Mouse (Mus musculus) Patski (cell line): ENCODE data around the gene Fam114a1. TPM values are rescaled to one million over a fixed set of nuclear protein-coding genes. Genes with fewer than 3 reads are reported as not detected.

ENCODE experiments used
- ATAC-seq: fragments of 100-300 bp; one replicate; pipeline ENCODE4 v1.8.0; 2021
- CTCF ChIA-PET: fragments of 350-600 bp; sonication (Branson Sonifier 250); formaldehyde crosslinking; loops from one replicate; lab custom pipeline; 2022; ENCODE audit warnings: inconsistent platforms; lab: Charles Lee
- POLR2A ChIA-PET: fragments of 350-600 bp; sonication (Branson Sonifier 250); formaldehyde crosslinking; loops from one replicate; lab custom pipeline; 2022; ENCODE audit warnings: antibody characterized with exemption, inconsistent platforms; lab: Charles Lee
- DNase-seq: peaks from one replicate; pipeline ENCODE4 v3.0.0-alpha.2; 2011; ENCODE audit warnings: low read depth, low spot score
- H3K27me3 ChIP-seq: fragments of 371-371 bp; one replicate; pipeline ENCODE4 v1.5.1; 2021
- CTCF ChIP-seq: fragments of 100-300 bp; IDR thresholded peaks from one replicate; pipeline ENCODE4 v1.5.1; 2021
- in situ Hi-C: fragments of 300-500 bp; cut with MboI; formaldehyde crosslinking; loops from 3 replicates; pipeline ENCODE4 v1.11.1; 2018; ENCODE audit warnings: low pct_unique_long_range_greater_than_20kb, mixed read lengths
- polyA plus RNA-seq: library from polyadenylated mRNA; unstranded; gene quantifications from one replicate; pipeline ENCODE4 v1.2.3, GENCODE M21; 2021

The Fam114a1 gene
- polyA plus RNA-seq, 1 experiment from 2014 or later, result 29.7 TPM

DNA sequence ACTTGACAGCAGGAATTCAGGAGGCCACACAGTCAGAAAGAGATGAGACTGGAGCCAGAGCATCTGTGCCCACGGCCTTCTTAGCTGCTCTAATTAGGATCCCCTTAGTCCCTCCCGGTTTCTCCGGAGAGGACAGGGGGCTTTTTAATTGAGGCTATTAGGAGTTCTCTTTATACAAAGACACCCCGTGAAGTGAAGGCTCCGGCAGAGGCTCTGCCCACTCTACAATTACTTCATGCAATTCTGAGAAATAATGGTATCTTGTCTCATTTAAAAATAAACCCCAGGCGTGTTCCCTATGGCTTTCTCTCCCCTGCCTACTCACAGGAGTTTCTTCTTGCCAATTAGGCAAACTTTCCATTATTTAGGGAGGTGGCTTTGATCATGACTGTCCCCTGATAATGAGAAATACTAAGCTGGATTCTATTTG, 101.8 kb downstream of the Fam114a1 start:
- no peak for ATAC-seq
- TF ChIP-seq CTCF, result no peak
- no peaks in the 10 kb centered on the region for H3K27me3 ChIP-seq
- CTCF ChIA-PET, result interaction anchor here (1.1 to 1.3 kb wide), 2 partner anchors 10 to 95 kb away, joined by 3 read pairs; no protein-coding TSS in a partner anchor
- no peak for DNase-seq
- in situ Hi-C loops, result no loop called here
- POLR2A ChIA-PET, result interaction anchor here (0.7 kb wide), 1 partner anchor 1665 kb away, joined by 3 read pairs; no protein-coding TSS in a partner anchor

- DNase-seq, result no peak
- no peak for TF ChIP-seq CTCF
- no peaks in the 10 kb centered on the region for H3K27me3 ChIP-seq
- ChIA-PET POLR2A (no interaction called here), CTCF (interaction anchor here (1.5 kb wide), 1 partner anchor 8 kb away, joined by 4 read pairs; no protein-coding TSS in a partner anchor)
- no peak for ATAC-seq
- in situ Hi-C loops, result no loop called here
These were observed 103.4 kb downstream of the Fam114a1 start for GRCm38 (mm10) chr5:65073247-65073646.

GRCm38 (mm10) chr5:65074693-65075092, 104.8 kb downstream of the Fam114a1 start:
- ChIA-PET CTCF (interaction anchor here (1.2 to 2.2 kb wide), 4 partner anchors 9 to 19 kb away, joined by 3 to 13 read pairs (median 4); no protein-coding TSS in a partner anchor), POLR2A (interaction anchor here (0.5 to 0.7 kb wide), 2 partner anchors 18 to 48 kb away, joined by 3 to 5 read pairs; no protein-coding TSS in a partner anchor)
- in situ Hi-C loops, result no loop called here
- no peak for TF ChIP-seq CTCF
- DNase-seq (no peak), ATAC-seq (no peak)
- H3K27me3 ChIP-seq, result no peaks in the 10 kb centered on the region

DNA sequence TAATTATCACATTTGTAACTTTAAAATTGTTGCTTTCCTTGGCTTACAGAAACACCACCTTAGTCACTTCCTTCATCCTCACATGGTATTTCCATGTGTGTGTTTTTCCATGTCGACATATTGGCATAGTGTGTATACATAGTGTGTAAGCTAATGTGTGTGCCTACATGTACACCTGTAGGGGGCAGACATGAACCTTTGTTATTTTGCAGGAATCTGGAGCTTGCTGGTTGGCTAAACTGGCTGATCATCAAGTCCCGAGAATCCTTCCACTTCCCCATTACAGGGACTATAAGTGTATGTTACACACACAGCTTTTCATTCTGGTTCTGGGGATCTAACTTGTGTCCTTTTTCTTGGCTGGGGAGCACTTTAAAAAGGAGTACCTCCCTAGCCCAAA, 106.2 kb downstream of the Fam114a1 start:
- ChIA-PET POLR2A (no interaction called here), CTCF (interaction anchor here (0.8 to 2.2 kb wide), 5 partner anchors 11 to 137 kb away, joined by 3 to 13 read pairs (median 6); no protein-coding TSS in a partner anchor)
- no peaks in the 10 kb centered on the region for H3K27me3 ChIP-seq
- DNase-seq, result no peak
- in situ Hi-C loops, result no loop called here
- TF ChIP-seq CTCF, result peak; percentile 42
- no peak for ATAC-seq

- POLR2A ChIA-PET, result no interaction called here
- H3K27me3 ChIP-seq, result no peaks in the 10 kb centered on the region
- no peak for TF ChIP-seq CTCF
- ATAC-seq, result no peak
- no peak for DNase-seq
- in situ Hi-C loops, result no loop called here
- CTCF ChIA-PET, result interaction anchor here (1.7 to 2.2 kb wide), 3 partner anchors 11 to 38 kb away, joined by 6 to 13 read pairs (median 6); no protein-coding TSS in a partner anchor
These were observed 106.9 kb downstream of the Fam114a1 start for GRCm38 (mm10) chr5:65076748-65077147.

GRCm38 (mm10) chr5:65078081-65078480, 108.2 kb downstream of the Fam114a1 start:
- ATAC-seq (no peak), DNase-seq (no peak)
- CTCF ChIA-PET, result no interaction called here
- H3K27me3 ChIP-seq, result no peaks in the 10 kb centered on the region
- in situ Hi-C loops, result no loop called here
- POLR2A ChIA-PET, result no interaction called here
- peak; percentile 23 for TF ChIP-seq CTCF

GRCm38 (mm10) chr5:65079881-65080280, 110.0 kb downstream of the Fam114a1 start:
- H3K27me3 ChIP-seq, result peaks cover 6% of the 10 kb centered on the region
- DNase-seq (no peak), ATAC-seq (no peak)
- in situ Hi-C loops, result no loop called here
- ChIA-PET CTCF (interaction anchor here (0.7 to 0.9 kb wide), 2 partner anchors 14 to 49 kb away, joined by 3 to 4 read pairs; no protein-coding TSS in a partner anchor), POLR2A (interaction anchor here (0.8 kb wide), 1 partner anchor 142 kb away, joined by 7 read pairs; no protein-coding TSS in a partner anchor)
- no peak for TF ChIP-seq CTCF

DNA sequence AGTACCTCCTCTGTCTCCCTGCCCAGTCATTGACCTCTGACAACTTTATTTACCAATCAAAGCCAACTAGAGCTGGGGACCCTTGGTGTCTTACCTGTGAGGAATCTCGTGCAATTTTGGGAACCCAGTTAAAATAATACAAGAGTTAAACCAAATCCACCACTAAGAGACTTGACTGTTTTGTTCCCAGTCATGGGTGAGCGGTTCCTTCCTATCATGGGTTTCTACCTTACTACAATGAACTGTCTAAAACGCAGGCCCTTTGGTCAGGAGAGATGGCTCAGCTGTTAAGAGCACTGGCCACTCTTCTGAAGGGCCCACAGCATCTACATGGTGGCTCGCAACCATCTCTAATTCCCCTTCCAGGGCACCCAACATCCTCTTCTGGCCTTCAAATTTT, 112.0 kb downstream of the Fam114a1 start:
- no peak for TF ChIP-seq CTCF
- in situ Hi-C loops, result no loop called here
- ChIA-PET CTCF (interaction anchor here (0.8 kb wide), 1 partner anchor 10 kb away, joined by 3 read pairs; no protein-coding TSS in a partner anchor), POLR2A (no interaction called here)
- ATAC-seq, result no peak
- DNase-seq, result no peak
- peaks cover 6% of the 10 kb centered on the region for H3K27me3 ChIP-seq

DNA sequence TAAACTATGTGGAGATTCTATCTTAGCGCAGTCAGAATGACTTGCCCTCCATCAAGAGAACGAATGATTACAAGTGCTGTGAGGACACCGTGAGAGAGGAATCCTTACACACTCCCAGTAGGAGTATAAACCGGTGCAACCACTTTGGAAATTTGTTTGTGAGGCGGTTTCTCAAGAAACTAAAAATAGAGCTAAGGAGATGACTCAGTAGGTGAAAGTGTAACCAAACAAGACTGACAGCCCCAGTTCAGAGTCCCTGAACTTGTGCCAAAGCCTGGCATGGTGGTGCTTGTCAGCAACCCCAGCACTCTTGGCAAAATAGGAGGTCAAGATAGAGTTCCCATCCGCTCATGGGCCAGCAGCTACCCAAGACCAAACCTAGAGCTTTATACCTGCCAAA, 116.7 kb downstream of the Fam114a1 start:
- POLR2A ChIA-PET, result no interaction called here
- CTCF ChIA-PET, result interaction anchor here (1.0 kb wide), 2 partner anchors 11 to 15 kb away, joined by 3 read pairs; no protein-coding TSS in a partner anchor
- in situ Hi-C loops, result no loop called here
- H3K27me3 ChIP-seq, result peaks cover 6% of the 10 kb centered on the region
- DNase-seq (peak; percentile 50), ATAC-seq (no peak)
- no peak for TF ChIP-seq CTCF

DNA sequence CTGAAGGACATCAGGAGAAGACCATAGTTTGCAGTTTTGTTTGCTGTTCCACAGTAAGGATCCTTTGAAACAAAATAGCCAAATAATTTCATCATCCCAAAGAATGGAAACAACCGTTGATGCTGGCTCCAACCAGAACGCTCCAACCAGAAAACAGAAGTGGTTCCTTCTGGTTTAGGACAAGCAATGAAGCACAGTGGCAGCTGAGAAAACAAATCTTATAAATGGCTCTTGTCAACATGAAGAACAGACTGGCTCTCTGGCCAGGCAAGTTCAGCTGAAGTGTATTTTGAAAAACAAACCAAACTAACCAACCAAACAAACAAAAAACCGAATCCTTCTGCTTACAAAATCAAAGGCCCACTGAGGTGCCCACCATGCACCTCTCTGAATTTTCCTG, 119.8 kb downstream of the Fam114a1 start:
- TF ChIP-seq CTCF, result no peak
- H3K27me3 ChIP-seq, result peaks cover 1% of the 10 kb centered on the region
- in situ Hi-C loops, result no loop called here
- POLR2A ChIA-PET, result no interaction called here
- ATAC-seq (no peak), DNase-seq (no peak)
- CTCF ChIA-PET, result no interaction called here

- DNase-seq (no peak), ATAC-seq (no peak)
- in situ Hi-C loops, result no loop called here
- no peaks in the 10 kb centered on the region for H3K27me3 ChIP-seq
- TF ChIP-seq CTCF, result no peak
- ChIA-PET CTCF (no interaction called here), POLR2A (interaction anchor here (0.6 kb wide), 1 partner anchor 114 kb away, joined by 4 read pairs; no protein-coding TSS in a partner anchor)
These were observed 121.5 kb downstream of the Fam114a1 start for GRCm38 (mm10) chr5:65091184-65091858.

Other genes starting within 250 kb of the Fam114a1 start
- 53.6 TPM for gene Klf3, start 166.7 kb upstream of the Fam114a1 start, polyA plus RNA-seq
- 1.2 TPM for gene Tlr1, start 36.5 kb upstream of the Fam114a1 start, polyA plus RNA-seq
- gene Tlr6, start 10.0 kb upstream of the Fam114a1 start, polyA plus RNA-seq, result 1.6 TPM
- gene Tmem156, start 122.1 kb downstream of the Fam114a1 start, polyA plus RNA-seq, result not detected
- 32.0 TPM for gene Klhl5, start 137.5 kb downstream of the Fam114a1 start, polyA plus RNA-seq
- 29.2 TPM for gene Wdr19, start 229.6 kb downstream of the Fam114a1 start, polyA plus RNA-seq